Mouse (Mus musculus): ENCODE results near the gene Adck2.

- TF ChIP-seq CTCF (IDR thresholded peaks at IDR 0.05; ENCODE audit: extremely low read depth, insufficient read depth, low read length) (no peak), POLR2A (IDR thresholded peaks at IDR 0.05; ENCODE audit: extremely low read depth, insufficient read depth, low read length) (no peak)
Observed at GRCm38 (mm10) chr6:39556900-39557659, 16.6 kb upstream of the Adck2 start.
